Mouse (Mus musculus) bone marrow macrophage, adult 2 months (primary cell): ENCODE data around the gene Shisa8.

Experiments
- CTCF ChIP-seq: IDR thresholded peaks from 2 replicates; pipeline ENCODE4 v1.5.1; 2012; ENCODE audit warnings: low read depth, mild to moderate bottlenecking, low read length, moderate library complexity
- POLR2A ChIP-seq: IDR thresholded peaks from 2 replicates; pipeline ENCODE4 v1.6.1; 2012; ENCODE audit warnings: mild to moderate bottlenecking, low read depth, low read length, borderline replicate concordance

DNA sequence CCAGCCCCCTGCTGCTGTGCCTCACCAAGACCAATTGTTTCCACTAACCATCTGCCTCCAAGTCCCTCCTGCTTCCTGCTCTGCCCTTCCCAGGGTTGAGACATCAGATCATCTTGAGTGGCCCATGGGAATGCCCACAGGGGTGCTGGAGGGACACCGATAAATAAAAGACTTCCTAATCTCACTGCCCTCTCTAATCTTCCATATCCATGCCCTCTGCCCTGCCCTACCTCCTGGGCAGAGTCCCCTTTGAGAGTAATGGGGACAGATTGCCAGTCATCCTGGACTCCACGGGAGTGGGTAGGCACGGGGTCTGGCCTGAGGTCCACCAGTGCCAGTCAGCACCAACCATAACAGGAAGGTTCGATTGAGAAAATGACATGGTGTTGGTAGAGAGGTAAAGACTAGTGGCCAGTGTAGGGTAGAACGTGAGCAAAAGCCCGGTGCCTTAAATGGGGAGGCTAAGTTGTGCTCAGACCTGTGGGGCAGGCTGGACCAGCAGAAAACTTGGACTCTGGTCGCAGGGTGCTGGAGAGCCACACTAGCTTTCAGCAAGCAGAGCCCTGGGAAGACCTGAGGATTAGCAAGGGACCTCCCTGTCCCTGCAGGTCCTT, 12.1 kb upstream of the Shisa8 start:
- TF ChIP-seq POLR2A (no peak), CTCF (no peak)
